In genomic region chr9:78480706-78481358, GRCm38 (mm10) we compare ENCODE assay signal across 8 mouse cellular contexts. TPM values are rescaled to one million over a fixed set of nuclear protein-coding genes. Genes with fewer than 3 reads are reported as not detected.
A peak's percentile ranks its signal among the peaks of the same experiment; 100 is the strongest.
DNase-seq lines count a peak whose midpoint lies in the region; ATAC-seq lines count a peak whose summit lies in the region.

No protein-coding gene starts in this region.

- DNase-seq in T-cell, adult 2 months (ENCODE audit: low spot score), result peak; percentile 80
- DNase-seq in cerebellum, postnatal 4 days (ENCODE audit: low spot score in 2 of 2), result peak; percentile 40 to 74
- peak; percentile 27 to 50 for DNase-seq in gastrocnemius, adult 8-10 months (ENCODE audit: low spot score in 2 of 2)
- DNase-seq in induced T-regulatory cell, adult 2 months (ENCODE audit: low read depth), result peak; percentile 92
- peak; percentile 72 to 77 for DNase-seq in left cerebral cortex, postnatal 14 days (ENCODE audit: low spot score in 2 of 2)
- DNase-seq in right cerebral cortex, postnatal 14 days, result peak; percentile 77
- DNase-seq in urinary bladder, postnatal 25 days (ENCODE audit: low spot score), result peak; percentile 62

- peak; percentile 37 for ATAC-seq in megakaryocyte-erythroid progenitor cell, adult 5-6 weeks (replicated peaks; ENCODE audit: low FRiP score, low TSS enrichment, poor library complexity, severe bottlenecking)

- intact Hi-C loops in left cerebral cortex, postnatal 14 days (cut with DNase I), result loop anchor here (5.0 kb wide), 1 partner anchor 46 kb away; no protein-coding TSS in a partner anchor

RNA-seq across cellular contexts. Expression of gene Eef1a1, which starts 8.1 kb away (rescaled TPM):
- 100 to 1,000 TPM; 235 to 456 (median 334) TPM for total RNA-seq in gastrocnemius, adult 8-10 months (2022)
- 1,000 to 10,000 TPM; 2,769 to 2,846 TPM for total RNA-seq in left cerebral cortex, postnatal 14 days (2021)
- 11,779 and 12,959 TPM in 2 replicates for total RNA-seq in megakaryocyte-erythroid progenitor cell, adult 5-6 weeks (2014; fragmentation: Nextera tagmentation)
- 14,853 and 18,691 TPM in 2 replicates for total RNA-seq in megakaryocyte-erythroid progenitor cell, adult 5-6 weeks (2017)

RNA-seq across cellular contexts. Expression of gene Gm17324, which starts 32.2 kb away (rescaled TPM):
- total RNA-seq in gastrocnemius, adult 8-10 months (2022), result not detected
- 1 to 10 TPM in 1 of 2 experiments, under 1 TPM in 1; 0.74 to 1.3 TPM for total RNA-seq in left cerebral cortex, postnatal 14 days (2021)
- not detected in 2 replicates for total RNA-seq in megakaryocyte-erythroid progenitor cell, adult 5-6 weeks (2014; fragmentation: Nextera tagmentation)
- total RNA-seq in megakaryocyte-erythroid progenitor cell, adult 5-6 weeks (2017), result 0.65 TPM in 1 of 2 replicates, not detected in the other

RNA-seq across cellular contexts. Expression of gene Mto1, which starts 32.8 kb away (rescaled TPM):
- total RNA-seq in gastrocnemius, adult 8-10 months (2022), result 10 to 100 TPM; 16.4 to 19.4 (median 18.0) TPM
- 10 to 100 TPM; 24.1 to 26.6 TPM for total RNA-seq in left cerebral cortex, postnatal 14 days (2021)
- total RNA-seq in megakaryocyte-erythroid progenitor cell, adult 5-6 weeks (2014; fragmentation: Nextera tagmentation), result 30.2 and 38.8 TPM in 2 replicates
- 45.1 and 55.7 TPM in 2 replicates for total RNA-seq in megakaryocyte-erythroid progenitor cell, adult 5-6 weeks (2017)

RNA-seq across cellular contexts. Expression of gene Cgas, which starts 37.8 kb away (rescaled TPM):
- under 1 TPM in 3 of 4 experiments, not detected in 1; 0.11 to 0.17 (median 0.16) TPM for total RNA-seq in gastrocnemius, adult 8-10 months (2022)
- under 1 TPM; 0.53 to 0.77 TPM for total RNA-seq in left cerebral cortex, postnatal 14 days (2021)
- 7.4 and 7.5 TPM in 2 replicates for total RNA-seq in megakaryocyte-erythroid progenitor cell, adult 5-6 weeks (2014; fragmentation: Nextera tagmentation)
- total RNA-seq in megakaryocyte-erythroid progenitor cell, adult 5-6 weeks (2017), result 6.9 and 8.9 TPM in 2 replicates

Comparison
In these comparisons a context has a peak if more than half of its experiments do, and no peak if none do; other contexts are left out.
1. Peak in every context shown above with its lines: DNase-seq and ATAC-seq.
2. DNase-seq: peak in every context shown above with its lines; median percentile 92 in induced T-regulatory cell, adult 2 months; 80 in T-cell, adult 2 months; 77 in right cerebral cortex, postnatal 14 days; 74 in left cerebral cortex, postnatal 14 days; 62 in urinary bladder, postnatal 25 days; 57 in cerebellum, postnatal 4 days; 38 in gastrocnemius, adult 8-10 months.
3. RNA of gene Eef1a1, which starts 8.1 kb away (total RNA-seq): 11,779 to 18,691 TPM in megakaryocyte-erythroid progenitor cell, adult 5-6 weeks and 2,769 to 2,846 TPM in left cerebral cortex, postnatal 14 days; 235 to 456 TPM in gastrocnemius, adult 8-10 months; every median in the first group is over 4 times any median in the second.